Mouse (Mus musculus) testis, adult 2 months (tissue): Measurements from ENCODE around the gene Fam189a1.

ENCODE experiments used
- CTCF ChIP-seq: fragments of 200-500 bp; IDR thresholded peaks from 2 replicates; pipeline ENCODE4 v1.5.1; 2012; ENCODE audit warnings: low read depth, mild to moderate bottlenecking, inconsistent platforms, low read length, moderate library complexity; ENCODE audit not compliant: control insufficient read depth, insufficient read depth, insufficient replicate concordance
- POLR2A ChIP-seq: fragments of 200-500 bp; IDR thresholded peaks from 2 replicates; pipeline ENCODE4 v1.6.1; 2012; ENCODE audit warnings: low read depth, mild to moderate bottlenecking, inconsistent platforms, low read length, moderate library complexity; ENCODE audit not compliant: control insufficient read depth

DNA sequence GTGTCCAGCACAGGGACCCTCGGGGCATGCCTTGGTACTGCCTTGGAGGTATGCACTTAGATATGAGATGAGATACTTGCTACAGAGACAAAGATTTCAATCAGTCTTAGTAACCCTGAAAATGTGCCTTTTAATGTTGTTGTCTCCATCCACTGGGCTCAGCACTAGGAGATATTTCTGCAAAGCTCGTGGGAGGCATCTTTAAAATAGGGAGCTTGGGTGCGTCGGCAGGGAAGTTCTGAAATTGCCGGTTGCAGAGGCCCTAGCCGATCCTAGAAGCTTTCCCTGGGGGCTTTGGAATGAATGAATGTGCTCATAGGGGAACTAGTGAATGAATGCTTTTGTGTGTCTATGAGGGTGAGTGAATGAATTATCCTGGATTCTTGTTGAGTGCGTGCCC is 412.8 kb downstream of the Fam189a1 start:
- no peak for TF ChIP-seq CTCF
- no peak for TF ChIP-seq POLR2A
